Mouse (Mus musculus): Measurements from ENCODE around the gene Lemd2.

DNA sequence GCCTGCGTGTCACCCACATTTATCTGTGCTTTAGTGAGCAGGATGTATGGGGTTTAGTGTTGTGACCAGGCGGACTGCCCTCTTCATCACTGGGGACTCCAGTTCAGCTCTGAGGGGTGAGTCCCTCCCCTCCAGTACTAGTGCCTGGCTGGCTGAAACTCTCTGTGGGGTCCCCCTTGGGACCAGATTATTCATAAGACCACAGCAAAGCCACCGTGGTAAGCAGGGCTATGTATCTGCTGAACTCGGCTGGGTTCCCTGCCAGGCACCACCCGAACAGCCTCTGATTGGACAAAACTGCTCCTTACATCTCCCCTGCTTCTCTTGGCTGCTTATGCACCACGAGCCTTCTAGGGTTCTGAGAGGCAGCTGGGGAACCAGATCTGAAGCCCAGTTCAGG is 14.6 kb upstream of the Lemd2 start:
- TF ChIP-seq CTCF (IDR thresholded peaks at IDR 0.05; ENCODE audit: low read depth, low read length) = no peak
- TF ChIP-seq POLR2A (IDR thresholded peaks at IDR 0.05; ENCODE audit: extremely low read depth, insufficient read depth, low read length) = no peak
